Mouse (Mus musculus): ENCODE data around the gene Gskip. TPM values are rescaled to one million over a fixed set of nuclear protein-coding genes. Genes with fewer than 3 reads are reported as not detected.
A peak's percentile ranks its signal among the peaks of the same experiment; 100 is the strongest.

Gene Gskip
- total RNA-seq (2021): 1 to 10 TPM; 4.5 to 5.6 TPM
- long read RNA-seq, experiment 1, transcript Gskip-201 (3 exons, 2,720 nt): major isoform, 9 of 11 reads
- long read RNA-seq, experiment 1, partial matches to known transcripts: 0 of 11 reads
- long read RNA-seq, experiment 1, other reads (novel, unspliced or antisense): 1 of 11 reads
- long read RNA-seq, experiment 2, partial matches to known transcripts: 4 of 10 reads
- long read RNA-seq, experiment 2, other reads (novel, unspliced or antisense): 0 of 10 reads

DNA sequence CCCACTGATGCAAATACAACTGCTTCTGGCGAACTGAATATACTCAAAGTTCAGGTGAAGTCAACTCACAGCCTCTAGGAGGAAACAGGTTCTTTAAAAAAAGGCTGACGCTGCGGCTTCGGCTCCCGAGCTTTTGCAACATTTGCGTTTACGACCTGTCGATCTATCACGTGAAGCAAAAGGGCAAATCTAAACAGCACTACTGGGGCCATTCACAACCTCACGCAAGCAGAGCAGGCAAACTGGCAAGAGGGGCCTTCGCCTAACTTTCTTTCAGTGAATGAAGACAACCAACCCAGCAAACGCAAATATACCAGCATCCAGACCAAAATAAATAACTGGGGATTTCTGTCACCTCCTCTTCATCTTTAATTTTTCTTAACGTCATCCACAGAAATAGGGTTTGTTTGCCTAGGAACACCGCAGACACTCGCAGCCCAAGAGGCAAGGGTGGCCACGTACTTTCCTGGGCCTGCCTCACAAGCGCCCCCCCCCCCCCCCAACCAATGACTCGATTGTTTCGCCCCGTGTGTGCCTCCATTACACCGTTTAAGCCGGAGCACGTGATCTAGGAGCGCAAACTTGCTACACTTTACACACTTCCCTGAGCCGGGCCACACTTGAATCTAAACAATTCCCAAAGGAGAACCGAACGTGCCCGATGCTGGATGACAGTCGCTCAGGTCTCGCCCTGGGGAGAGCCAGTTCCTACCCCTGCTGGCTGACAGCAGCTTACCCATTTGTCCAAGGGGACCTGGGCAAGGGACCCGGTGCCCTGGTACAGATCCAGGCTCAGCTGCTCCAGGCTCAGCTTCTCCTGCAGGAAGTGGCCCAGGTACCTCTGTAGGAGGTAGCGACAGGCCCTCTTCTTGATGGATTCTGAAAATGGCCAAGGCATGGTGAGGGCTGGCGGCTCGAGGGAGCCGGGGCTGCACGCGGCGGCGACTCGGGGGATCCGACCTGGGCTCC lies at the start of gene Gskip:
Gene Gskip, plus strand, starts transcription at position 897 of the 969 bp plus-strand sequence.
- intact Hi-C loops (cut with DNase I; ENCODE audit: low total_unique reads): loop anchor here (5.0 to 10.0 kb wide), 2 partner anchors 38 to 91 kb away; no protein-coding TSS in a partner anchor
- DNase-seq: peak; percentile 14

DNA sequence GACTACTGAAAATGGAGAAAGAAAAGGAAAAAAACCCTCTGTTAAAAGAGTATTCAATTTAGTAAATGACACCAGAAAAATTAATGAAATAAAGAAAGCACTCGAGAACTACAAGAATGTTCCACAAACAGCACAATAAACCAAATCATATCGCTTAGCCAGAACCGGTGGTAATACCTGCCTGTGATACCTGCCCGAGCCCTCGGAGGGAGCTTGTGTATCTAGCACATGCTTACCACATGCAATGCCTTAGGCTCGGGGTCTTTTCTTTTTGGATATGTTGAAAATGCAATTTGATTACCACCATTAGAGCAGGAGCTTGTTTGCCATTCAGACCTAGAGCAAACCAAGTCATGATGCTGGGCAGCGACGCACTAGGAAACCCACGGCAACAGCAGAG lies 48.1 kb upstream of the Gskip start:
- no peak for DNase-seq
- intact Hi-C loops (cut with DNase I; ENCODE audit: low total_unique reads): loop anchor here (10.0 kb wide), 1 partner anchor 88 kb away; no protein-coding TSS in a partner anchor

DNA sequence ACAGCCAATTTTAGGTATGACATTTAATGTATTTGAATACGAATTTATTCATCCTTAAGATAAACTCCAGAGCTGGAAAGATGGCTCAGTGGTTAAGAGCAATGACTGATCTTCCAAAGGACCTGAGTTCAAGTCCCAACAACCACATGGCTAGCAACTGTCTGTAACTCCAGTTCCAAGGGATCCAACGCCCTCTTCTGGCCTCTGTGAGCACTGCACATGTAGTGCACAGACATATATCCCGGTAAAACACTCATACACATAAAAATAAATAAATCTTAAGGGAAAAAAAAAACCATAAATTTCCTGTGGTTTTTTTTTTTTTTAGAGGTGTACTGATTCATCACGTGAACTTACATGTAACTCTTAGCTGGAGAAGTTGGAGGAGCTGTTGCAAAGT lies 47.1 kb upstream of the Gskip start:
- DNase-seq: no peak
- intact Hi-C loops (cut with DNase I; ENCODE audit: low total_unique reads): loop anchor here (10.0 kb wide), 1 partner anchor 87 kb away; no protein-coding TSS in a partner anchor

DNA sequence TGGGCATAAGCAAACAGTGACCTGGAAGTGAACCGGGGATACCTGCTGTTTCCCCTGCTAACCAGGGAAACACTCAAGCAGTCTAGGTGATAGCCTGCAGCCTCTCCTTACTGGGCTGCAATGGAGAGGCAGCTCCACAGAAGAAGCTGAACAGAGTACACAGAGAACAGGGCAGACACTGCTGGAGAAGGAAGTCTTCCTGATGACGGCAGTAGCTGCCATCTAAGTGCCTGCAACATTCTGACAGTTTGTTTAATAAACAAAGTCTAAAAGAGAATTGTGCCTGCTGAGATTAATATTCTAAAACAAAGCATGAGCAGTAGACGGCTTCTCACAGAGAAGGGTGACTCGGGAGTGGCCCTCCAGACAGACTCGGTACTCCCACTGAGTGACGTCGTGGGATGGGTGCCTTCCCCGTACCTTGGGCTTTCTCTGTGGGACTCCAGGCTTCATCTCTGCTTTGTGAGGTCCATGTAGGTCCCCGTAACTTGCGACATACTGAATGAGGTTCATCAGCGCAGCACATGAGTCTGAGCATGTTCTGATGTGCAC lies 41.8 kb upstream of the Gskip start:
- DNase-seq: no peak
- intact Hi-C loops (cut with DNase I; ENCODE audit: low total_unique reads): no loop called here

DNA sequence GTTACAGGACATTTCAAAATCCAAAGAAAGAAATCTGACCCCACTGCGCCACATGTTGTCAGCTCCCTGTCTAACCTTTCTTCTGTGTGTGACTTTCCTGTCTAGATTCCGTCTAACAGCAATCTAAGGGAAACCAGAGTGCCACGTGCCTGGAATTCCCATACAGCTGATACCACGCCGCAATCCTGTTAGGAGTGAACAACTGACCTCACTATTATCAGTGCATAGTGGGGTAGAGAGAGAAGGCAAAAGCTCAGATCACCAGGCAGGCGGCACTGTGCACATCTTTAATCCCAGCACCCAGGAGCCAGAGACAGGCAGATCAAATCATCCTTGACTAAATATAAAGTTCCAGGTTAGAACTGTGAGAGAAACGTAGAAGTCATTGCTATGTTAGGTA lies 28.8 kb upstream of the Gskip start:
- intact Hi-C loops (cut with DNase I; ENCODE audit: low total_unique reads): no loop called here

DNA sequence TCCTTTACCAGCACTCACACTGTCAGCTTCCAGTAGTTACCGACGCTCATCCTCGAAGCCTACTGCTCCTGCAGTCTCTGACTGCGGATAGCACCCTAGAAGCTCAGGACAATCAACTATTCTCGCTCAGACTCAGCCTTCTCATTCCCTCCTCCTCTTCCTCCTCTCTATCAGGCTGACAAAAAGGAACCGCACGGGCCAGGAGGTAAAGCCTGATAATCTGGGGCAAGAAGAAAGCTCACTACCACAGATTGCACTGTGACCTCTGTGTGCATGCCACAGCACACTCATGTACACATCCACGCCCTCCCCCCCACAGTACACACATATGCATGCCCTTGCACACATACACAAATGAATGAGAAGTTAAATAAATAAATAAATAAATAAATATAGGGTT lies 8.4 kb upstream of the Gskip start:
- intact Hi-C loops (cut with DNase I; ENCODE audit: low total_unique reads): no loop called here

More for the DNA sequence above, 28.8 kb upstream of the Gskip start:
- DNase-seq: no peak

DNA sequence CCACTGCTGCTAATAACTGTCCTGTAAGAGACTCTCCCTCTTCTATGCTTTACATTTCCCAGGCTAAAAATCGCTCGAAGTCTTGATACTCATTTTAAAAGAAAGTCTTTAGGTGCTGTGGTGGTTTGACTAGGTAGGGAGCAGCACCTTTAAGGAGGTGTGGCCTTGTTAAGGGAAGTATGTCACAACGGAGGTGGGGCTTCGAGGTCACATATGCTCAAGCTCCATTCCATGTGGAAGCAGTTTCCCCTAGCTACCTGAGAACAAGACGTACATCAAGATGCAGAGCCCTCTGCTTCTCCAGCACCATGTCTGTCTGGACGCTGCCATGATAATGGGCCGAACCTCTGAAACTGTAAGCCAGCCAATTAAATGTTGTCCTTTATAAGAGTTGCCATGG lies 6.4 kb upstream of the Gskip start:
- intact Hi-C loops (cut with DNase I; ENCODE audit: low total_unique reads): no loop called here
- no peak for DNase-seq

More for the DNA sequence above, 8.4 kb upstream of the Gskip start:
- DNase-seq: no peak

DNA sequence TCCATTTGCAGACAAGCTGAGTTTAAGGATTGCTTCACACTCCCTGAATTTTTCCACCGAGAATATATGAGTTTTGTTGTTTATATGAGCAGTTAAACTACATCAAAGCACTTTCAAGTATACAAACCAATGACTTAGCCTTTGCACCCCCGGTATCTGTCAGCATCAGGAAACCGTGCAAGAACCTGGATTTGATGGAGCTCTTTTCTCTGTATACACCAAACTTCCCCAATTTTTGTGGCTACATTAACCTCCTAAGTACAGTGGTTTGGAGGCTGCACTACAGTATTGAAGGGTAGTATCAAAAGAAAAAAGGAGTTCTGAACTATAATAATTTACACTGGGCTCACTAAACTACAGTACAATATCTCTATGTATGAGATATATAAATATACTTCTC lies 5.9 kb upstream of the Gskip start:
- intact Hi-C loops (cut with DNase I; ENCODE audit: low total_unique reads): no loop called here

DNA sequence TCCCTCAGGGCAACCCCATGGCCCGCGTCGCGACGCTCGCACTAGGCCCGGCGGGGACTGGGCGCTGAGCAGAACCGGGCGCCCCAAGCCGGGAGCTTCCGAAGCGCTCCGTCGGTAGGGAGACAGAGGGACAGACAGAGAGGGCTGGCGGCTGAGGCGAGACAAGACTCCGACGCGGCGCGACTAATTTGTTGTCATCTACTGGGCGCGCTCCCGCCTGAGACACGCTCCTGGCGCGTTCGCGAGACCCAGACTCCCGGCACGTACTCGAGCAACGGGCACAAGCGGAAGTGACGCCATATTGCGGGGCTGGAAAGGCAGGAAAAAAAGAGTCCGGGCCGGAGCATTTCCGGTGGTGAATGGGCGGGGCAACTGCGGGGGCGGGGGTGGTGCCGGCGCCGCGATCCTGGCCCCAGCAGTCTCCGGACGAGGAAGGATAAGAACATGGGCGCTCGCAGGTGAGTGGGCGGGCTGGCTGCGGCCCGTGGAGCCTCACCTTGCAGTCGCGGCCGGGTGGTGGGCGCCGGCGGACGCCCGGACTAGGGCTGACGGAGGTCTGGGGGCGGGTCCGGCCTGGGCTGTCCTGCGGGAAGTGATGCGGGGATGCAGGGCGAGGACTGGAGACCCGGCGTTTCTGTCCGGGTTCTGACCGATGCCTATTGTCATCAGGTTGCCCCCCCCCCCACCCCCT lies 517 bp downstream of the Gskip start, which contains the start of gene Atg2b:
Gene Atg2b, minus strand, starts transcription at position 211 of the 691 bp plus-strand sequence.
- DNase-seq: peak; percentile 97
- intact Hi-C loops (cut with DNase I; ENCODE audit: low total_unique reads): loop anchor here (10.0 kb wide), 1 partner anchor 90 kb away; no protein-coding TSS in a partner anchor

More for the DNA sequence above, 5.9 kb upstream of the Gskip start:
- no peak for DNase-seq

DNA sequence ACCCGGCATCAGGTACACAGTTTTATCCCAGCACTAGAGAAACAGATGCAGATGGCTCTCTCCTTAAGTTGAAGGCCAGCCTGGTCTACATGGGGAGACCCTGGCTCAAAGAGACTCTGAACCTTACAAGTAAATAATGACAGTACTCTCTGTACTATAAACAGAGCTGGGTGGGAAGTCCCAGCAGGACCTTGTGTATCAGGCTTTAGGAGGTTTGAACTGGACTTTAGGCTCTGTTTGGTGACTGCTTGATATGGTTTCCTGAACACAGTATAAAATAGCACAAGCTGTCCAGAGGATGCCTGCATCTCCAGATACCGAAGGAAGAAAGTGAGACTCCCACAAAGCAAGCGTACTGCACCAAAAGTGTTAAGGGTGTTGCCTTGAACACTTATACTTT lies 2.2 kb downstream of the Gskip start:
- intact Hi-C loops (cut with DNase I; ENCODE audit: low total_unique reads): loop anchor here (10.0 kb wide), 1 partner anchor 88 kb away; no protein-coding TSS in a partner anchor
- DNase-seq: no peak

DNA sequence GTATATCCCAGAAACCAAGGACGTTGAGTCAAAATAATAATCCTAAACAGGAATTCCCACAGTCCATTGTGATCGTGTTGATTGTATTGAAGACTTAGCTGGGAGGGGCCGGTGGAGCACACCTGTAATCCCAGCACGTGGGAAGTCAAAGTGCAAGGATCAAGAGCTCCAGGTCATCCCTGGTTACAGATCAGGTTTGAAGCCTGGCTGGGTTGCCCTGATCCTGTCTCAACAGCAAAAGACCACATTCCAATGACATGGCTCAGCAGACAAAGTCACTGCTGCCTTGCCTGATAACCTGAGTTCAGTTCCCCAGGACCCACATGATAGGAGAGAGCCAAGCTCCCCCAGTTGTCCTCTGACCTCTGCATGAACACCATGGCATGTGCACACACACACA lies 2.8 kb downstream of the Gskip start:
- no peak for DNase-seq
- intact Hi-C loops (cut with DNase I; ENCODE audit: low total_unique reads): loop anchor here (10.0 kb wide), 1 partner anchor 87 kb away; no protein-coding TSS in a partner anchor

DNA sequence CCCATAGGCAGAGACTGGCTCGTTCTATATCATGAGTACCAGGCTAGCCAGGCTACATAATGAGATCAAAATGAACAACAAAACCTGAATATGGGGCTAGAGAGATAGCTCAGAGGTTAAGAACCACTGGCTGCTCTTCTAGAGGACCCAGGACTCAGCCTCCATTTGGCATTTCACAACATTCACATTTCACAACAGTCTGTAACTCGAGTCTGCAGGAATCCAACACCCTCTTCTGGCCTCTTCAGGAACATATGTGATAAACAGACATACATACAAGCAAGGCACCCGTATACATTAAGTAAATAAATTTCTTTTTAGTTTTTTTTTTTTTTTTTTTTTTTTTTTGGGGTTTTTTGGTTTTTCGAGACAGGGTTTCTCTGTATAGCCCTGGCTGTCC lies 3.9 kb downstream of the Gskip start:
- DNase-seq: no peak
- intact Hi-C loops (cut with DNase I; ENCODE audit: low total_unique reads): loop anchor here (10.0 kb wide), 1 partner anchor 86 kb away; no protein-coding TSS in a partner anchor

DNA sequence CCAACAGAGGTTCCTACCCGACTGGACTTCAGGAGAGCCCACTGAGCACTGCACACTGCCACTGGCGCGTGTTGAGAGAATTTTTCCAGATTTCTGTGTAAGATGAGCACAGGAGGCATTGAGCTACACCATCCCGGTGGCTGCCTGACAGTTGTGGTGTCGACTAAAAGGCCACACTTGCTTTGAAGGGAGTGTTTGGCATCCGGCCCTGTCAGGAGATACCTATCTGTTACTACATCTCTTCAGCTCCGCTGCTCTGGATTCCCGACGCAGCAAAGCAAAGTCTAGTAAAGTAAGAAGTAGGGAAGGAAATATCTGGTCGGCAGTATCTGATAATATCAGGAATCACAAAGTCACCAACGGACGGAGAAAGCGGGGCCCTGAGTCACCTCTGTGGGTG lies 4.8 kb downstream of the Gskip start:
- intact Hi-C loops (cut with DNase I; ENCODE audit: low total_unique reads): loop anchor here (10.0 kb wide), 1 partner anchor 85 kb away; no protein-coding TSS in a partner anchor
- DNase-seq: no peak

DNA sequence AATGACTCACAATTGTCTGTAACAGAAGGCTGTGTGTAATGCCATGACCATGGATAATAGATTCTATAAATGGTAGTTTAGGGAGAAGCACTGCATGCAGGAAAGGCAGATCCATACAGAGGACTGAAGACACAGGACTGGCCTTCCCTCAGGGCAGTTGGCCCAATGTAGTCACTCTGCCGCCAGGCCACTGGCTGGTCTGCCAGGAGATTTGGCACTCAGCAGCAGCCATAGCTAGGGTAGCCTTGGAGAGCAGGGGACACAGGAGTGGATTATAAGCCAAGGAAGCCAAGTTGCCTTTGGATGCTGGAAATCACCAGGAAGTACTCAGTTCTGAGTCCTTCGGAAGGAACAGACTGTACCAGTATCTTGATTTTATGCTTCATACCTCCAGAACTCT lies 9.4 kb downstream of the Gskip start:
- intact Hi-C loops (cut with DNase I; ENCODE audit: low total_unique reads): no loop called here
- no peak for DNase-seq

DNA sequence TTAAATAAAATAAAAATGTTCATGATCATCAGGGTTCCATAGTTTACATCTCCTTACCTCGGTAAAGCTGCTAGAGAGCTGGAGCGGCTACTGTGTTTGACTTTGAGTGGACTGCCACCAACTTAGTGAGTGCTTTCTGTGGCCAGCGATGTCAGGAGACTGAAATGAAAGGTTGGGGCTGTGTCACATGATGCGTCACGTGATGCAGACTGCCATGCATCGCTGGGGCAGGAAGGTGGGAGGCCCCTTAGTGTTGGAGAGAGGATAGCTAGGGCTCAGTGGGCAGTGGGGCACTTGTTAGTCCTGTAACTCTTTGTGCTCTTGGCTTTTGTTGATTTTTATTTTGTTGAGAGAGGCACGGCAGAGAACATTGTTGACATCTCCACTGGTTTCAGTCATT lies 11.2 kb downstream of the Gskip start:
- intact Hi-C loops (cut with DNase I; ENCODE audit: low total_unique reads): no loop called here
- DNase-seq: no peak

DNA sequence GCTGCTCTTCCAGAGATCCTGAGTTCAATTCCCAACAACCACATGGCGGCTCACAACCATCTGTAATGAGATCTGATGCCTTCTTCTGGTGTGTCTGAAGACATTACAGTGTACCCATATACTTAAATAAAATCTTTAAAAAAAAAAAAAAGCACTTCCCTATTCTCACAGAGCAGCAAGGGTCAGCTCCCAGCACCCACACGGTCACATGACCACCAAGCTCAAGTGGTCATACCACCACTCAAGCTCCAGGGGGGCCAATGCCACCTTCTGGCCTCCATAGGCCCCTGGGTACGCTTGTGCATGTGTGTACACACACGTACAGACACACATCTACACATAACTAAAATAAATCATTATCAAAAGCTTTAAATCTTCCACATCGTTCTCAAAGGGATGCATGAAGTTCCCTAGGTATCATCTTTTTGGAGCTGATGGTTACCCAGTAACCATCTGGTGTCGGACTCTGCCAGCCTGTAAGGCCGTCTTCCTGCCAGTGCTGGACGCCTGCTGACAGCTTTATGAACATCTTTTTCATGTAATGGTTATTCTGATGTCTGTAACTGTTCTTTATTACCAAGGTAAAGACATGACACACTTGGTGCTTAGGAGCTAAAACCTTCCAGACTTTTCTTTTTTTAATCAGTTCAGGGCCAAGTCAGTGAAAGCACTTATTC lies 12.6 kb downstream of the Gskip start:
- no peak for DNase-seq
- intact Hi-C loops (cut with DNase I; ENCODE audit: low total_unique reads): no loop called here

DNA sequence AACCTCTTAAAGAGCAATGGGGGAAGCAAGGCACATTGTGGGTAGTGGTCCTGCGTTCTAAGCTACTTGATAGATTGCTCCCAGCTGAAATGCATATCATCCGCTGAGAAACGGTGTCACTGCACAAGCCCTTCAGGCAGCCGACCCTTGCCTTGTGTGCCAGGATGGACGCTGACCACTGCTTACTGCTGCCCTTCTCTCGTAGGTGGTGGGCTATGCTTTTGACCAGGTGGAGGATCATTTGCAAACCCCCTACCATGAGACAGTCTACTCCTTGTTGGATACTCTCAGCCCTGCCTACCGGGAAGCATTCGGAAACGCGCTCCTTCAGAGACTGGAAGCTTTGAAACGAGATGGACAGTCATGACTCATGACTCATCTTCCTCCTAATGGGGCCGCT lies 15.8 kb downstream of the Gskip start:
- no peak for DNase-seq
- intact Hi-C loops (cut with DNase I; ENCODE audit: low total_unique reads): no loop called here

DNA sequence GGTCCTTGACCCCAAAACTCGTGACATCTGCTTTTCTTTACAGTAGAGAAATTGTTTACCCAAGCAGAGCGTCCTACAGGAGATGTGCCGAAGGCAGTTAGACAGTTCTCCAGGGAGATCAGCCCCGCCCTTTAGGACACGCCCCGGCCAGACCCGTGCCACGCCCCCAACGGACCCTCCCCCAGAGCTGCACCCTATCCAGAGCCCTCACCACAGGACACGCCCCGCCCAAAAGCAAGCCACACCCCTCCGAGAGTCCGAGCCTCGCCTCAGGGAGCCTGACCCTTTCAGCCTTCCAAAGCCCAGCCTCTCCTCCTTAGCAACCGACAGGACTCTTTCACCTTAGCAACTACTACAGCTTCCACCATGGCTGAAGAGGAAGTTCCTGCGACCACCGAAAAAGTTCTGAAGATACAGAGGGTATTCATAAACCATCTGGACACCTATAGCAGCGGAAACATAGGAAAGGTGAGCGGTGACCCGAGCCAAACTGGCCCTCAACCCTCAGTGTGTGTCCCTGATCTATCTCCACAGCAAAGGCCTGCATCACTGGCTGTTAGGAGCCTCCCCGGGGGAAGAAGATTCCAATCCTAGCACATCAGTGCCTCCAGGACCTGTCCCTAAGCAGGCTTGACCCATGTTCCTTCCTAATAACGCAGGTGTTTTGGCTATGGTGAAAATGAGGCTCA lies 21.3 kb downstream of the Gskip start, which contains the start of gene Ak7:
Gene Ak7, plus strand, starts transcription at position 178 of the 689 bp plus-strand sequence.
- peak; percentile 79 for DNase-seq
- intact Hi-C loops (cut with DNase I; ENCODE audit: low total_unique reads): no loop called here

All from gastrocnemius, postnatal 14 days (tissue).